Mouse (Mus musculus): ENCODE measurements around the gene Kalrn.

Kalrn gene

DNA sequence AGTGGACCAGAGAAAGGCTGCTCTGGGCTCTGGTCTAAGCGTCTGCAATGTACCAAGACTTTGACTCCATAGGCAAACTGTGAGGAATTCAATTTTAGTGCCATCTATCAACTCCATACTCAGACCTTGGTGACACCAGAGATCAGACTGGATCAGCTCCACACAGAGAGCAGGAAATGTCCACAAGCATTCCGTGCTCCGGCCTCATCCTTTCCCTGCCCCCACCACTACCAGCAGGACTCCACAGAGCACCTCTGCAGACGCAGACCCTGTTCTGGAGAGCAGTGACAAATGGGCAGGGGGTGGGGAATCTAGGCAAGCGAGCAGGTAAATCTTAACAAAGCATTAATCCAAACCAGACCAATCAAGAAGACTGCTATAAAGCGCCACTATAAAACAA lies 15.4 kb downstream of the Kalrn start:
- DNase-seq (ENCODE audit: low spot score in 2 of 2), result no peak

DNA sequence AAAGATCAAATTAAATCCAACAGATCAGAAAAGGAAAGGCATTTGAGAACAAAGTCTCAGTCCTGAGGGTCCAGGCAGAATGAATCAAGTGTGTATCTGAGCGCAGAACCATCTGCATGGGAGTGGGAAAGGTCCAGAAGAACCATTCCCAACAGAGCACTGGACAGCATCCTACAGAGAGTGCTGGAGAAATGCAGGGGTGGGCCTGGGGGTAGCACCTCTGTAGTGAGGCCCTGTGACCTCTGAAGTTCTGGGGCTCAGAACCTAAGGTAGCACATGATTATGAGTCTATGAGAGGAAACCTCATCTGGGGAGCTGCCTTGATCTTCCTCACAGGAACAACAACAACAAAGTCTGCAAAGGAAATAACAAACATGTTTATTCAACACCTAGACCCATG lies 20.6 kb downstream of the Kalrn start:
- no peak for DNase-seq (ENCODE audit: low spot score in 2 of 2)

DNA sequence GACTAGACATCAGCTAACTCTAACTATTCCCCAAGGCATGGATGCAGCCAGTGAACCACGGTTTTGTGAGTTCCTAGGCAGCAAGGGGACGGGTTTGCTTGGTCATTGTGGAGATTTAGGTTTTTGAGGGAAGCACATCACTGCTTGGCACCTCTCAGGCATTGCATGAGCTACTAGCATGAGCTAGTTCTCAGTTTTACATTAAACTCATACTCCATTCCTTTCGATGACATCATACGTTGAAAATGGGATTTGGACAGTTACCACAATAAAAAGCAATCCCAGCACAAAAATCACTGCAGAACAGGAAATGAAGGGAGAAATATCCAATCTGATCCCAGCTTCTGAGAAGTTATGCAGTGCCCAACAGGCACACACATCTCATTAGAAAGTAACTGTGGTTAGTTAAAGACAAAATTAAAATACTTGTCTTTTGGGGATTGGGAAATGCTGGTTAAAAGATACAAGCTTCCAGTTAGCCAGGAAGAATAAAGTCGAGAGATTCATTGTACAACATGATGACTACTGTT lies 23.8 kb downstream of the Kalrn start:
- no peak for DNase-seq (ENCODE audit: low spot score in 2 of 2)

DNA sequence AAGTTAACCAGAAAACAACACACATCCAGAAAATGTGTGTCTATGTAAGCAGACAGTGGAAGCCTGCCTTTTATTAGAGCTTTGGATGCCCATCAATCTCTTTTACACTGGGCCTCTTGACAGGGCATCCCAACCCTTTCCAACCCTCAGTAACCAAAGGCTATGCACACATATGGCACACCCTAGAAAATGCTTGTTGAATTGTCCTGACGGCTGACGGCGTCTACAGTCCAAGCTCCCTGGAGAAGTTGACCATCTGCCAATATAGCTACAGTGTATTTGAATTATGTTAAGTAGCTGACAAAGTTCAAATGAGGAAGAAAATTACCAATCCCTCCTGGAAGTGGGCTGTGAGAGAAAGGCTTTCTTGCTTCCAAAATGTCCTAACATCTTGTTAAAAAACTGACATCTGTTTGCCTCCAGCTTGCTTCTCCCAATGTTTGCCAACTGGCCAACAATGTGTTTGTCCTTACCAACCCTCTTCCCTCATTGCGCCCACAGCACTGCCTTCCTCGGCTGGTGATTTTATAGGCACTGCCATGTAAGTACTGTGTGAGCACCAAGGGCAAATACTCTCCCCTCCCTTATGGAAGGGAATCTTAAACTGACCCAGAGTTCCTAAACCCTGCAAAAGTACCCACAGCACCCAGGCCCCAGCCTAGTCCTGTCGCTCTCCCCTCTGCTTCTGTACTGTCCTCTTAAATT lies 26.4 kb downstream of the Kalrn start:
- no peak for DNase-seq (ENCODE audit: low spot score in 2 of 2)

DNA sequence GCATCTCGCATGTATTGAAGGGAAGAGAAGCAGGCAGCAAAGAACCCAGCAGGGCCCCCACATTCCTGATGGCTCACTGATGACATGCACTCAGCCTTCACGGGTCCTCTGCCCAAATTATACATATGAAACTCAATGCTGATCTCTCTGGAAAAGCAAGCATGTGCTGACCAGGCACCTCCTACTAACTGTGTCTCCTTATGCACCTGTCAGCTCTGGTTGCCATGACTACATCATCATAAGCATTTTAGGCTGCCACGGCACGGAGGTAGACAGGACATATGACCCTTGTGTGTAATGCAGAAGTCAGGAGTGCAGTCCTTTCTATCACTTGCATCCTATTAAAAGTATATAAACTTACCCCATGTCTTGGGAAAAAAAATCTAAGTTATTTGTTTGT lies 29.6 kb downstream of the Kalrn start:
- DNase-seq (ENCODE audit: low spot score in 2 of 2), result no peak

DNA sequence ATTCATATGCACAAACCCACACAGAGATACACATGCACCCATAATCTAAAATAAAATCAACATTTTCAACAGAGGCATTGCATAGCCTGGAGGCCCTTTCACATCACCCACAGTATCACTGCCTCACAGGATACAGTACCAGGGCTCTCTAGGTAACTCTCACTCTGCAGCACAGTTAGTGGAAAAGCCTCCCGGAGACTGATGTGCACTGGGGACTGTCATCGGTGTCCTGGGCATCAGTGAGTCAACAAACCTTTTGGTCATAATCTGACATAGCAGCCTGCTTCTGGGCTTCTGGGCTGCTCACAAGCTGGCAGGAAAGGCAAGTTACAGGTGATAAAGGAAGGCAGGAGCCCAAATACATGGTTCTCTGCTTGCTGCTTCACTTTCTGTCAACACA lies 31.0 kb downstream of the Kalrn start:
- no peak for DNase-seq (ENCODE audit: low spot score in 2 of 2)

DNA sequence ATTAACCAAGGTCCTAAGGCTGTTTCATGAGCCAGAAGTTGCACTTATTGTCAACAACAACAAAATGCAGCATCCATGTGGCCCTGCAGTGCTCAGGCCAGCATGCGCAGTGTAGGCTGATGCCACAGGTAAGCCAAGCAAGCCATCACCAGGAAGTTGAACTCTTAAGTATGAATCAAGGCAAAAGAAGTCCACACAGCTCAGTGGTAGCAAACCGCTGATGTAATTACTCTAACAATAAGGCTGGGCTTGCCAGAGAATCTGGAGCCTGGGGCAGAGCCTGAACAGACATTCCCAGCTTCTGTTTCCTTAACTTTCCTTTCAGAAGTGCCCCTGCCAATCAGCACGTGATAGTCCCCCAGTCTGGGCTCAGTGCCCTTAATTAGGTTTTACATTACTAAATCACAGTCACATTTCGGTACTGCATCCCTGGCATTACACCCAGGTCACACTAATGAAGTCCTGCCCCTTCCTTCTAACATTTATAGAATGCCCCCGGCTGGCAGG lies 34.6 kb downstream of the Kalrn start:
- DNase-seq (ENCODE audit: low spot score in 2 of 2), result no peak

DNA sequence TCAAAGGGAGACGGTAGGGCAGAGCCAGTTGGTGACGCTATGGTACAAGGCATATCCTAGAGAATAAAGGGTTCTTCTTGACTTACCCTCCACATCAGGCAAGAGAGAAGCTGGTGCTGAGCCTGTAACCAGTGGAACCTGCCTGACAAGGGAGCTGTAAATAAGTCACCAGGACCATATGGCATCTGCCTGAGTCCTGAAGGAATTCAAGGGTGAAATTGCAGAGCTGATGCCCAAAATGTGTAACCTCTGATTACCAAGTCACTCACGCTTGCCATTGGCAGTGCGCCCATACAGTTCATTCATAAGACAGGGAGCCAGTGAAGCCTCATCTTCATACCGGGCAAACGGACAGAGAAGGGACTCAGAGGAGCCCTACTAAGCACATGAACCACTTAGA lies 37.0 kb downstream of the Kalrn start:
- DNase-seq (ENCODE audit: low spot score in 2 of 2), result no peak

DNA sequence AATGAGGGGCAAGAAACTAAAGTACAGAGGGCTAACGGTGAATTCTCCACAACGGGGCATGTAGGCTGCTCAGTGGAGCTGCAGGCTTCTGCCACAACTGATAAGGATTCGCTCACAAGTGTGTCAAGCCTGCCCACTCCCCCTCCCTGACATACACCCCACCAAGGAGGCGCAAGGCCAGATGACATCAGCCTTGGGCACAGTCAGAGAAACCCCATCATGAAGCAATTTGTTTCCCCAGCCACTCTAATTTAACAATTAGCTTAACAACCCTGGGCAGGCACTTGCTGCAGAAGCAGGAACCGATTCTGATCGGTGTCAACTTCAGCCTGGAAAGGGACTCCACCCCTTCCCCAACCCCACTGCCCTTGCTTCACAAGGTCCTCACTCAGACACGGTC lies 38.2 kb downstream of the Kalrn start:
- no peak for DNase-seq (ENCODE audit: low spot score in 2 of 2)

DNA sequence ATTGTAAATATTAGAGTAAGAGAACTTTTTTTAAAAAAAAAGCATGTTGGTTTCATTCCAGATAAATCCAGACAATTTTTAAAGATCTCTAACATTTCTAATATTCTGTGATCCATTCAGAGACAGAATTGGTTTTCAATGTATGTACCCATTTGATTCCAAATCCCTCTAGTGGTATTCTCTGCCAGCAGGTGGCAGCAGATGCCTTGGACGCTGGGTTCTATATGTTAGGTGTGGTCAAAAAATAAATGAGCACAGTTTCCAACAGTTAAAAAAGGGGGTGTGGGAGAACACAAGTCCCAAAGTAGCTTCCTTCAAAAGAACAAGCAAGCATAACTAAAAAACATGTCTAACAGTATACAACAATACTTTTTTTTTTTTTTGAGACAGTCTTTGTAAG lies 41.8 kb downstream of the Kalrn start:
- DNase-seq (ENCODE audit: low spot score in 2 of 2), result no peak

DNA sequence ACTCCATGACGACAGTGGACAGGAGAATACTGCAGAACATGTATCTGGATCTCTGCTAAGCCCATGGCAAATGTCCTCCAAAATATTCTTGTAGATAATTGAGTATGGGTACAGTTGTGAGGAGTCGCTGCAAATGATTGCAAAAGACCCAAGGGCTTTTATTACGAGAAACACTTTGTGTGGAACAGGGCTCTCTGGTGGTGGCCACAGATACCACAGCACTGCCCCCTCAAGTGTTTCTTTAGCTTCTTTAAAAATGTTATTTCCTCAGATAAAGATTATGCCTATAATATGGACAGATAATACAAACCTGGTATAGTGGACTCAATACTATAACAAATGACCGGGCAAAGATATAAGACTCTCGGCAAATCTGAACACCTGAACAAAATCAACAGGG lies 43.3 kb downstream of the Kalrn start:
- DNase-seq (ENCODE audit: low spot score in 2 of 2), result no peak

DNA sequence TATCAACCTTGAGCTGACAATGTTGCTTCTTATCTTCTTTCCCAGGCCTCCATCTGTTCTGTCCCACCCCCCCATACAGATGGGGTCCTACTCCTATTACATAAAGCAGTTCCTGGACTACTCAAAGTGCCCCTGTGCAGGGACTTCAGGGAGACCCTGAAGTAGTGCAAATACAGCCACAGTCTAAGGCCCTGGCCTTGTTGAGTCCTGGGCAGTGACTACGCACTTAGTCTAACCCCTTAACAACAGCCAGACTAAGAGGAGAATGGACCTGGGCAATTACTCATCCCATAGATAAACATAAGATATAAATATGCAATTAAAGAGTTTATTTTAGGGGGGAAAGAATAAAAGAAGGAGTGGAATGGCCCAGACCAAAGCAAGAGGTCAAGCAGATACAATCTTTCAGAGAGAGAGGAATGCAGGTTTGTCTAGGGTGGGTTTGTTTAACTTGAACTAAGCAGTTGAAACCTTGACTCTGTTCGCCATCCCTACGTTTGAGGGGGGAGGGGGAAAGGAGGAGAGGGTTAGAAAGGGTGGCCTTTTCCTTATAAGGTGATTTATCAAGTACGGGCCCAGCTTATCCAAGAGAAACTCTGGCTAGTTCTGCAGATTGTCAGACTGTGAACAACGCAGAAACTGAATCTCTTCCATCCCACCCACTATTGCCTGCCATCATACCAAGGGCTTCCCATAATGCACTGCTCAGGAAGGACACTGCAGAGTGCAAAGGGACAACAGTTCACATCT lies 44.9 kb downstream of the Kalrn start:
- no peak for DNase-seq (ENCODE audit: low spot score in 2 of 2)

DNA sequence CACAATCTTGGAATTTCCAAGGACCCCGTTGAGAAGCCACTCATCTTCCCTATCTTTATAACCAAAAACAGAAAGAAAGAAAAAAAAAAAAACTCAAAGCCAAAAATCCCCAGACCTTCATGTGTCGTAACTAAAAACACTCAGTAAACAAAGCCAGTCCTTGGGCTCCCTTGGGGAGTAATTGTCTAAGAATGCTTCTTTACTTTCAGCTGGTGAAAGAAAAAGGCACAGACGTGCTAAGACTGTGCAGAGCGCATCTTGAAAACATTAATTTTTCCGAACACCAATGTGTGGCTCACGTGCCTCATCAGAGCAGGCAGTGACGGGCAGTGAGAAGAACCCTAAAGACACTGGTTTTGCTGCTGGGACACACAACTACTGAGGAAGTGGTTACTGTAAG lies 47.0 kb downstream of the Kalrn start:
- DNase-seq (ENCODE audit: low spot score in 2 of 2), result no peak

DNA sequence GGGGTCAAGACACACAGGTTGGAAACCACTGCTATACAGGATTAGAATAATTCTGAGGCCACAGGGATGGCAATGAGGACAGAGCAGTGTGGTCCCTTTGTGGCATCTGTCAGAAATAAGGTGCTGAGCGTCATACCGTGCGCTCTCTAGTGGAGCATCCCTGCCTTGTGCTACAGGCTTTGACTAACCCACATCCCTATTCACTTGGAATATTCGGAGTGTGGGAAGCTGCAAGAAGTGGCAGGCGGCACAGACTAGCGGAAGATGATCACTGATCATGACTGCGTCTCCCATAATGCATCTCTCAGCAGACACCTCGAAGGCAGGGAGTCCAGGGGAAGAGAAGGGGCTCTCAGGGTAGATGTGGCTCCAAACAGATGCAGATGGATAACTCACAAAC lies 47.5 kb downstream of the Kalrn start:
- DNase-seq (ENCODE audit: low spot score in 2 of 2), result no peak

DNA sequence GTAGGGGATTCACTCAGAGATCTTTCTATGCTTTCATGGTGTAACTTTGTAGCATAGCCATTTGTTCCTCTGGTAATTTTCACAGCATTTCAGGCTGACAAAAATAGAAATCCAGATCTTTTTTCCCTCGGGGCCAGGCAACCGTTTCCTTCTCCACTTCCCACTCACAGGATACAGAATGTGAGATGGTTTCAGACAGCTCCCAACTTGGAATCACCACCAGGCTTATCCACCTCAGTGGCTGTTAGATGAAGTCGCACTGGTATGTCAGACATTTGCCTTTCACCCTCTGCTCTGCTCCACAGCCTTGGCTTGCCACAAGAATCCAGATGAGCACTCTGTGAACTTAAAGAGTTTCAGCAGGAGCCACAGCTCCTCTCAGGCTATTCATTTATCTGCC lies 48.1 kb downstream of the Kalrn start:
- no peak for DNase-seq (ENCODE audit: low spot score in 2 of 2)

DNA sequence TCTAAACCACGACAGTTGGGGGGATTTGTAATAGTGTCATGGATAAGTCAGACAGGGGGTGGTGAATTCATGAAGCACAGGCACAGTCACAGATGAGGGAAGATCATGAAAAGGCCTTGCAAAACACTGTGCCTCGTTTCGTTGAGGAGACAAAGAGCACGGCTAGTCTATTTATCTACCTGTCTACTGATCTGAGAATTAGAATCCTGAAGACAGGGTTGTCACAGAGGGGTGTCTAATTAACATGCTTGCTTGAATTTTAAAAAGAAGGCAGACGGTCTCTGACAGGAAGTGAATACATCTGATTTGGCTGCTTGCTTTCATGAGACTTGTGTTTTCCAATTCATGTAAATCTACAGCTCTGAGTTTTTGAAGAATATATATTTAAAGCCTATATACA lies 52.3 kb downstream of the Kalrn start:
- no peak for DNase-seq (ENCODE audit: low spot score in 2 of 2)

DNA sequence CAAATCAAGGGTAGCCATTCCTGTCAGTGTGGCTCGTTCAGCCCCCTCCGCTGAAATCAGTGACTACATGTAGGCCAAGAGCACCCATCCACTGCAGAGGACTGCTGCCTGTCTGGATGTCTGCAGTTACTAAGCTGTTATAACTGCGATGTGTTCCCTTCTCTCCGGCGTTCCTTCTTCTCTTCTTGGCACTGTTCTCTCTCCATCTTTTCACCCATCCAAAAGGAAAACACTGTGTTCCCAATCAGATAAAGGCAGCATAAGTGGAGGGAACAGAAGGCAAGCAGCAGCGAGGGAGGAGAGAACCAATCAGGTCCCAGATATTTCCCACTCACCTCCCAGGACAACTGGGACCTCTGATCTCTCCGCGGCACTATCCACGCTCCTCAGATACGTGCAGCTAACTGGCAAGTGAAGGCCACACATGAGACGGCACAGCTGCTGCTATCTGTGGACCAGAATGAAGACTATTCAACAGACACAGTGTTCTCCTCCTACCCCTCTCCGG lies 56.4 kb downstream of the Kalrn start:
- no peak for DNase-seq (ENCODE audit: low spot score in 2 of 2)

DNA sequence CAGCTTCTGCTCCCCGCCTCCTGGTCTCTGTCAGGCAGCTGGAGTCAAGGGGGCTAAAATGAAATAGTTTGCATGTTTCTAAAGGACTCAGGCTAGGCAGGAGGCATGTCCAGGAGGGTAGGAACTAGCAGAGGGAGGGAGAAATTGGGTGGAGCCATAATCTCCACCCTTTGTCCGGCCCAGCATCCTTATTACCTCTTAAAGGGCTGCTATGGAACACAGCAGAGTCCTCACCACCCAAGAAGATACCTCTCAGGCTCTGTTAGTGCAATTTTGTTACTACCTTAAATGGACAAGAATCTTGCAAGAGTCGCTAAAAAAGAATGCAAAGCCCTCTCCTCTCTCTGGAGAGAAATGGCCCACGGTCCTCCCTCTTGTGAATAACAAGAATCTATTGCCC lies 57.8 kb downstream of the Kalrn start:
- DNase-seq (ENCODE audit: low spot score in 2 of 2), result no peak

DNA sequence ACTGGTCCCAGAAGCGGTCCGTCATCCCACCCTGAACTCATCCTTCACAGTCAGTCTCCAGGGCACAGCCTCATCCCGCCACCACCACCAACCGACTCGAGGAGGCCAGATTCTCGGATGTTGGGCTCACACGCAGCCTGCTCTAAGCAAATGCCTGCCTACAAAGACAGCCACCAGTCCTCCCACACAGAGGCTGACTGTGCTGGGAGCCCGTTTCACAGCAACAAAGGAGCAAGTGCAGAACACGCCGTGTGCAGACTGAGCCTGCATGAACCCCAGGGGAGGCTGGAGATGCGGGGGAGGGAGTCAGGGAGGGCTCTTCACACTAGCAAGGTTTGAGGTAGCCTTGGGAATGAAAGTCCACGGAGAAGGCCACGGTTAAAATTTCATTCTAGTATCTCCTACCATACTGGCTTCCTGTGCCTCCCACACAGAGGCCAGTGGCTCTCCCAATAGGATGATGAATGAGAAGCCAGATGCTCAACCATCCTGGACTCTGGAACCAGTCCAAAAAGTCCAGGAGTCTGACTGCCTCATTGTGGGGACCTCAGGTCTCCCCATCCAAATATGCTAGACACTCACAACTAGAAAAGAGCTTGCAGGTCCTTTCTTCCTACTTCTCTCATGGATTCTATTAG lies 59.3 kb downstream of the Kalrn start:
- DNase-seq (ENCODE audit: low spot score in 2 of 2), result no peak

DNA sequence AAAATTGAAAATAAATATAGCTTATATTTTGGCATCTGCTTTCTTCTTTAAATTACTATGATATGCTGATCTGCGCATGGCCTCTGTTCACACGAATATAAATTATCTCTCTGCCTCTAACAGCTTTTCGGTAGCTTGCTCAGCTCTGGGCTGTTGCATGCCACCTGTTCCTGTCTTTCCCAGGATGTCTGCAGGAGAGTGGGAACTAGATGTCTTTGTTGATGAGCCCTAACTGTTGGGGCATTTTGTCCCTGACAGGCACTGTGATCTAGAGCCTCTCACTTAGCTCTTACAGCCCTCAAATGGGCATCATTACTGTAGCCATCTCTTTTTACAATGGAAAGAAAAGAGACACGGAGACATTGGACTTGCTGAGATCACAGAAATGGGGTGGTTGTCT lies 61.0 kb downstream of the Kalrn start:
- DNase-seq (ENCODE audit: low spot score in 2 of 2), result no peak

DNA sequence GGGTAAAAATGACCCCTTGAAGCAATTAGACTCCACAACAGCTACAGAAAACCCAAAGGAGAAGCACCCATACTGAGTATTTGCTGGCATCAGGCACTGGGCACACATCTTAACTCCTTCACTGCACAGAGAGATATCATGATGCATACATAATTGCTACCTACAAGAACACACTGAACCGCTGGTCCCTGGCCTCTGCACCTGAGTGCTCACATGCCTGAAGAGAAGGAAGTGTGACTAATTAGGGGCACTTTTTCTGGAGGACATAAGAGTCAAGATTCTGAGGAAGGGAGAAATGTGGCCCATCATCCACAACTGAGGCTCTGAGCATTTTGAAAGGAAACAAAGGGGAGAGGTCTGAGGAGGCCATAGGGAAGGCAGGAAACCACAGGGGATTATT lies 65.2 kb downstream of the Kalrn start:
- DNase-seq (ENCODE audit: low spot score in 2 of 2), result no peak

DNA sequence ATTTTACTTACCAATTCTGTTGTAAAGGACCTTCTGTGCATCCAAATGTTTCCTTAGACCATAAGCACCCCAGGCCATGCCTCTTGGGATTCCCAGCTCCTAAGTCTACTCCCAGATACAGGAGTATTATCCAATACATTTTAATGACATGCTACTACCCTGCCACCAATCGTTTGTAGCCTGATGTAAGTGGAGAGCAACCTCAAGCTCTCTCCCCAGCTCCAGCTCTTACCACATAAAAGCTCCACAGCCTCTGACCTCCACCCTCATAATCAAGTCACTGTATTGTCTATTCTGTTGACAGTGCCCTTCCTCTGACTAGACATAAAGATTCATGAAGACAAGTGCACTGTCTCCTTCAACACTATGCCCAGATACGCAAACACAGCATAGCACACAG lies 67.3 kb downstream of the Kalrn start:
- no peak for DNase-seq (ENCODE audit: low spot score in 2 of 2)

DNA sequence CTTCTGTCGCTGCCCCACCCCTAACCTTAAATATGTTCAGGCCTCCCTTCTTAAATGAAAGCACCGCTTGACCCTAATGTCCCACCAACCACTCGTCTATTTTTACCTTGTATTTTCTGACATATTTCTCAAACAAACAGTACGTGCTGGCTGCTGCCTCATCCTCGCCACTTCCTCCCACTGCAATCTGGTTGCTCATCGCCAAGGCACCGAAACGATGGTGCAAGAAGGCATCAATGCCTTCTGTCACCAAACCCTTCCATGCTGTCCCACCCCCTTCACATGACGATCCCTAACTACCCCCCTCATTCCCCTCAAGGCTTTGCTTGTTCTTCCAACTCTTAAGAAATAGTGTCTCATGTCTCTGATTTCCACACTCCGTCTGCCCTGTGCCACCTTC lies 69.1 kb downstream of the Kalrn start:
- DNase-seq (ENCODE audit: low spot score in 2 of 2), result no peak
